Mouse (Mus musculus) olfactory bulb, adult 2 months (tissue): ENCODE data around the gene Chst12.

ENCODE experiments used
- CTCF ChIP-seq: fragments of 200-500 bp; IDR thresholded peaks from 2 replicates; pipeline ENCODE4 v1.5.1; 2012; ENCODE audit warnings: low read depth, mild to moderate bottlenecking, low read length, moderate library complexity; ENCODE audit not compliant: insufficient read depth
- POLR2A ChIP-seq: fragments of 200-500 bp; IDR thresholded peaks from 2 replicates; pipeline ENCODE4 v1.6.1; 2012; ENCODE audit warnings: mild to moderate bottlenecking, low read depth, low read length, moderate library complexity; ENCODE audit not compliant: insufficient read depth

DNA sequence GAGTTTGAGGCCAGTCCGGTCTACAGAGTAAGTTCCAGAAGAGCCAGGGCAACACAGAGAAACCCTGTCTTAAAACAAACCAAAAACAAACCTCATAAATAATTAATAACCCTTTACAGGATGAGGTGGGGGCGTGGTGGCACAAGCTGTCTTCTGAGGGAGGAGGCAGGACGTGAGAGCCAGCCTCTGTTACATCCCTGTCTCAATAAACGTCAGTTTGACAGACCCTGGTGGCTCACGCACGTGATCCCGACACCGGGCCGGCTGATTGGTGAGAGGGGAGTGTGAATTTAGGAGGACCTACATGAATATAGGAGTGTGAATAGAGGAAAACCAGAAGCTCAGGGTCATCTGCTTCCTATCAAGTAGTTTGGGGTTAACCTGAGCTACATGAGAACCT, 3.9 kb downstream of the Chst12 start:
- TF ChIP-seq CTCF, result no peak
- TF ChIP-seq POLR2A, result no peak
